Mouse (Mus musculus) CH12.LX (cell line): ENCODE data around the gene Scg5.

Experiments used
- CTCF ChIP-seq, 2 experiments: IDR thresholded peaks in 1 of 2; conservative IDR thresholded peaks in 1 of 2; 2 replicates each; pipeline ENCODE4 v1.5.1; 2011 to 2012; ENCODE audit warnings: low read depth in 2 of 2, low read length in 2 of 2, improper control_type of control experiment in 1 of 2, inconsistent platforms in 1 of 2, mild to moderate bottlenecking in 1 of 2, moderate library complexity in 1 of 2
- E2F4 ChIP-seq: IDR thresholded peaks from 2 replicates; pipeline ENCODE4 v1.6.1; 2011; ENCODE audit warnings: low read depth, low read length, improper control_type of control experiment; ENCODE audit not compliant: insufficient replicate concordance
- ETS1 ChIP-seq: conservative IDR thresholded peaks from 2 replicates; pipeline ENCODE4 v1.6.1; 2012; ENCODE audit warnings: low read depth, mild to moderate bottlenecking, inconsistent platforms, low read length, improper control_type of control experiment, moderate library complexity
- JUND ChIP-seq: conservative IDR thresholded peaks from 2 replicates; pipeline ENCODE4 v1.6.1; 2011; ENCODE audit warnings: low read depth, low read length, improper control_type of control experiment
- MAZ ChIP-seq: IDR thresholded peaks from 2 replicates; pipeline ENCODE4 v1.6.1; 2012; ENCODE audit warnings: low read depth, mild to moderate bottlenecking, inconsistent platforms, low read length, improper control_type of control experiment, moderate library complexity
- MYC ChIP-seq: IDR thresholded peaks from 2 replicates; pipeline ENCODE4 v1.6.1; 2011; ENCODE audit warnings: low read depth, mild to moderate bottlenecking, improper control_type of control experiment, low read length
- POLR2A ChIP-seq: IDR thresholded peaks from 2 replicates; pipeline ENCODE4 v1.6.1; 2011; ENCODE audit warnings: low read depth, mild to moderate bottlenecking, improper control_type of control experiment, low read length
- RCOR1 ChIP-seq: conservative IDR thresholded peaks from 2 replicates; pipeline ENCODE4 v1.6.1; 2012; ENCODE audit warnings: low read depth, mild to moderate bottlenecking, inconsistent platforms, low read length, improper control_type of control experiment
- USF1 ChIP-seq: IDR thresholded peaks from 2 replicates; pipeline ENCODE4 v1.6.1; 2014; ENCODE audit warnings: low read depth, mild to moderate bottlenecking, inconsistent platforms, low read length, improper control_type of control experiment
- ZNF384 ChIP-seq: IDR thresholded peaks from 2 replicates; pipeline ENCODE4 v1.6.1; 2012; ENCODE audit warnings: low read depth, low read length, improper control_type of control experiment, inconsistent platforms

GRCm38 (mm10) chr2:113781521-113781920, 47.4 kb downstream of the Scg5 start:
- TF ChIP-seq CTCF (conservative IDR thresholded peaks at IDR 0.05 in 1 of 2, IDR thresholded peaks at IDR 0.05 in 1 of 2; ENCODE audit: low read depth in 2 of 2, low read length in 2 of 2) (no peak), USF1 (no peak), E2F4 (no peak), JUND (no peak), POLR2A (no peak), MYC (no peak), RCOR1 (no peak), ZNF384 (no peak), MAZ (no peak), ETS1 (no peak)
